Mouse (Mus musculus): ENCODE data around the gene Kcnq2. TPM values are rescaled to one million over a fixed set of nuclear protein-coding genes. Genes with fewer than 3 reads are reported as not detected.

Gene Kcnq2
- polyA plus RNA-seq, 1 experiment from 2014 or later: 3.8 TPM

DNA sequence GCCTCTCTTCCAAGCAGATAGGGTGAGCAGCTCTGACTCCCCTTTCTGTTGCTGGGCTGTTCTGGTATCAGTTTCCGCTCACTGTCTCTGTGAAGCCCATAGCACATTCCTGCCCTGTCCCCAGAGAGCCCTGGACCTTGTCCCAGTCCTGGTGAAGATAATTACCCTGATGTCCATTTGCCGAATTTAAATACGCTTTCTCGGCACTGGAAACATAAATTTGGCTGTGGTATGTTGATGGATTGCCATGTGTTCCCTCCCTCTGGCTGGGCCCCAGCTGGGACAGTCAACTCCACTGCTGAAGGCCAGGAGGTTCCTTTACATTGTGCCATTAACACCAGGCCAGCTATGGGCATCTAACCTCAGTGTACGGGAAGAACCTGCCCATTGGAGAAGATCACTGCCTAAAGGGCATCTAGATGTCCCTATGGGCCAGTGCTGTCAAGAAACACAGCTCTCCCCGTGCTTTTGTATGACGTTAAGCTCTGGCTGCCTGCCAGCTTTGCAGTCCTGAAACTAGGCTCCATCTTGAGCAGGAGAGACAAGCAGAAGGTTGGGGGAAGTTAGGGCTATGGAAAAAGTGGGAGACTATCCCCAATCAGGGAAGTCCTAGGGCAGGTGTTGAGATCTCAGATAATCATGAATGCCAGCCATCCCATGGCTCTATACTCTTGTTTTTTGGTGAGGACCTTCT, 86.7 kb downstream of the Kcnq2 start:
- Histone ChIP-seq H3K27me3 (ENCODE audit: poor library complexity, severe bottlenecking) (peaks cover 9% of the 10 kb centered on the region), H3K9me3 (no peaks in the 10 kb centered on the region), H3K4me1 (peaks cover 19% of the 10 kb centered on the region), H3K4me3 (no peak overlapping the region), H3K36me3 (replicated peaks) (no peaks in the 10 kb centered on the region), H3K27ac (no peak overlapping the region)
- DNase-seq (ENCODE audit: extremely low spot score, low spot score): no peak
- 91% methylated on average over 7 of the region's 7 CpGs for WGBS

DNA sequence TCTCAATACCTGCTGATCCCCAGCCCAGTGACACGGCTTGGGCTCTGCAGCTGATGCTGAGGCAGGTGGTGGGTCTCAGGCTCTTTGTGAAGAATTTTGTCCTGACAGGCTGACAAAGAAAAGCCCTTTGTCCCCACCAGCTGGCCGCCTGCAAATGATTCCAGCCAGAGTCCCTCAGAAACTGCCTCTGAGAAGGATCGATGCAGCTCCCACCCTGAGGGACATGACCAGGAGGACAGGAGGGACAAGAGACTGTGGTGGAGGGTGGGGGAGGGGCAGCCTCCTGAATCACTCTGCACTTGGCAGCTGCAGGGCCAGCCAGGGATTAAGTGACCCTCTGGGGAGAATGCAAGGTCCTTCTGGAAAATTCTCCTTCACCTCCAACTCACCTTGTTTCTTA, 91.1 kb downstream of the Kcnq2 start:
- H3K36me3 ChIP-seq (replicated peaks): no peaks in the 10 kb centered on the region
- no peaks in the 10 kb centered on the region for H3K9me3 ChIP-seq
- peak overlapping the region; percentile 75 for H3K27ac ChIP-seq
- H3K27me3 ChIP-seq (ENCODE audit: poor library complexity, severe bottlenecking): peaks cover 46% of the 10 kb centered on the region
- WGBS: 3% methylated on average over 3 of the region's 3 CpGs
- no peak overlapping the region for H3K4me3 ChIP-seq
- DNase-seq (ENCODE audit: extremely low spot score, low spot score): peak; percentile 56
- H3K4me1 ChIP-seq: peaks cover 55% of the 10 kb centered on the region

DNA sequence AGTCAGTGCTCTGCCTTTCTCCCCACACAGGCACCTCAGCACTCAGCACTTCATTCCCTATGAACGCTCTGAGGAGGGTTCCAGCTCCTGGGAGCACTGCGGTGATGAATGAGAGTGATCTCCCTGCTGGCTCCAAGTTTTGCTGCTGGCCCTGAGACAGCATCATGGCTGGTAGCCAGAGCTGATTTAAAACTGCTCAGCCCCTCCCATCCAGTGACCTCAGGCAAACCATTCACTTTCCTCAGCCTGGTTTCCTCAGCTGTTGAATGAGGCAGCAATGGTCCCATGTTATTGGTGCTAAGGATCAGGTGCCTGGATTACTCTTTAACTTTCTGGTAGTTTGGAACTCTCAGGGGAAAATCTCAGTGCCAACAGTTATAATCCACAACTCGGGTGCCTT, 91.7 kb downstream of the Kcnq2 start, which contains the start of gene Chrna4:
Chrna4 (minus strand) TSS at position 110 of the 400 bp plus-strand sequence.
- Histone ChIP-seq H3K9me3 (no peaks in the 10 kb centered on the region), H3K36me3 (replicated peaks) (no peaks in the 10 kb centered on the region), H3K4me1 (peaks cover 59% of the 10 kb centered on the region), H3K4me3 (no peak within 1 kb of the TSS), H3K27me3 (ENCODE audit: poor library complexity, severe bottlenecking) (peaks cover 51% of the 10 kb centered on the region), H3K27ac (peak within 1 kb of the TSS; percentile 75)
- WGBS: 44% methylated on average over 3 of the region's 3 CpGs
- DNase-seq (ENCODE audit: extremely low spot score, low spot score): no peak

DNA sequence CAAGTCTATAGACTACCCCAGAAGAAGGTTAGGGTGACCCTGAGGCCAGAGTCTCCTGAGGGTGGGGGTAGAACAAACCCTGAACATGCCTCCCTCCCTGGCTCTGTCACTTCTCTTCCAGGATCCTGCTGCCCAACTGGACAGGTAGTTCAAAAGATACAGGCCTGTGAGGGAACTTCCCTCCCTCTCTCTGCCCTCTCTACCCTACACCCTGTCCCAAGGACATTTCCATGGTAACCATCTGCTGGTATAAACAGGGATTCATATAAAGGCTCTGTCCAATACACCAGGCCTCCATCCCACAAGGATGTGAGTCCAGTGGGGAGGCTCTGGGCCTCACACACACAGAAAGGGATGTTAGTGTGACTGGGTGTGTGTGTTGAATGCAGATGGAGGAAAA, 92.7 kb downstream of the Kcnq2 start:
- Histone ChIP-seq H3K9me3 (no peaks in the 10 kb centered on the region), H3K4me1 (peaks cover 67% of the 10 kb centered on the region), H3K4me3 (no peak overlapping the region), H3K36me3 (replicated peaks) (no peaks in the 10 kb centered on the region), H3K27me3 (ENCODE audit: poor library complexity, severe bottlenecking) (peaks cover 62% of the 10 kb centered on the region), H3K27ac (peak overlapping the region; percentile 75)
- DNase-seq (ENCODE audit: extremely low spot score, low spot score): no peak

DNA sequence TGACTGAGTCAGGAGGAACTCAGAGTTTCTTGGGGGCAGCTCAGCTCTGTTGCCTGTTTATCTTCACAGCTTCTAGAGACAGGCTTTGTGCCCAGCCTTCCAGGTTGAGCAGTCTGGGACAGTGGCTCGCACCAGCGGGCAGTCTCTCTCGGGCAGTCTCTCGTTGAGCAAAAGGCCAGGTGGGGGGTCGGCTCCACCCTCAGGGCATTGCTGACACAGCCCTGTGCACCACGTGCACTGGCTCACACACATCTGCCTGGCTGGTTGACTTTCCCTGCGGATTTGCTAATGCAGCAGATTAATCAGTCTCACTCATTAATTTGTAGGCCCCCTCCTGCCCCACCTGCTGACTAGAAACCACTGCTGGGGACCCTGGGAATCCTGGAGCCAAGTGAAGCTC, 93.2 kb downstream of the Kcnq2 start:
- H3K4me3 ChIP-seq: no peak overlapping the region; the same call in 1 of the 2 replicates
- peak overlapping the region; percentile 75 for H3K27ac ChIP-seq
- peaks cover 71% of the 10 kb centered on the region for H3K4me1 ChIP-seq
- 1% methylated on average over 7 of the region's 7 CpGs for WGBS
- peaks cover 66% of the 10 kb centered on the region for H3K27me3 ChIP-seq (ENCODE audit: poor library complexity, severe bottlenecking)
- DNase-seq (ENCODE audit: extremely low spot score, low spot score): peak; percentile 34
- H3K36me3 ChIP-seq (replicated peaks): no peaks in the 10 kb centered on the region
- H3K9me3 ChIP-seq: no peaks in the 10 kb centered on the region

DNA sequence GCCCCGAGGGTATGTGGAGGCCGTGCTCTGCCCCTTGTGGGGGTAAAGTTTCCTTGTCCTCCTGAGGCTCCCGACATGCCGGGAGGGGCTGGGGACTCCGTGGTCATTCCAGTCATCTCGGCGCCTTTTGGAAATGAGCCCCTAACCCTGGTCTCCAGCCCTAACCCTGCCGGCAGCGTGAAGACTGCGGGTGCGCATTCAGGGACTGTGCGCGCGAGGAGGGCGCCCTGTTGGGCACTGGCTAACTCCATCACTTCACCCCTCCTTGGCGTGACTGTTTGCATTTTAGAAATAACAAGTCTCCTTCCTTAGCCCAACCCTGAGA, 95.8 kb downstream of the Kcnq2 start:
- Histone ChIP-seq H3K4me3 (peak overlapping the region; percentile 62), H3K27me3 (ENCODE audit: poor library complexity, severe bottlenecking) (peaks cover 84% of the 10 kb centered on the region), H3K9me3 (no peaks in the 10 kb centered on the region), H3K36me3 (replicated peaks) (no peaks in the 10 kb centered on the region), H3K4me1 (peaks cover 64% of the 10 kb centered on the region), H3K27ac (peak overlapping the region; percentile 73)
- DNase-seq (ENCODE audit: extremely low spot score, low spot score): no peak
- WGBS: 1% methylated on average over 16 of the region's 16 CpGs

DNA sequence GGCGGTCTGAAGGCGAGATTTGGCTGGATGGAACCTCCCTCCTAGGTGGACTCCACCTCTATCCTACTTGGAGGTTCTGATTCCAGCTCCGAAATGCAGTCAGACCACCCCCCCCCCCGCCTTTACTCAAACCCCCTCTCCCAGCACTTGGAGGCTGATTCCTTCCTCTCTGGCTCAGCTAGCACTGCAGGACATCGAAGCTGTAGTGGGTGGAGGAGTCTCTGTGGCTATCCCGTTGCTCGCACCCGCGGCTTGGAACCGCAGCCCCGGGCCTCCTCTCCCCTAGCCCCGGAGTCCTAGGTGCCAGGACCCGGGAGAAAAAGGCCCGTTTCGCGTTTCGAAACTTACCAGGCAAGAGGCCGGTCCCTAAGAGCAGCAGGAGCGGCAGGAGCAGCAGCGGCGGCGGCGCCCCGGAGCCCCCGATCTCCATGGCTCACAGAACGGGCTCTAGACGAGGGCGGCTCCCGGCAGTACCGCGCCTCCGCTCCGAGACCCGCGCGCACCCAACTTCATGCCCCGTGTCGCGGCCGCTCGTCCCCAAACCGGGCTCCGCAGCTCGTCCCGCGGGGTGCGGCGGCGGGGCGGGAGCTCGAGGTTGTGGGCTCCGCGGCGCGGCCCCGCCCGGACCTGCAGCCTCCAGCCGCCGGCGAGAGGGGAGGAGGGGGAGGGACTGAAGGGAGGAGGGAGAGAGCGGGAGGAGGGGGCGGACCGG, 96.3 kb downstream of the Kcnq2 start:
- DNase-seq (ENCODE audit: extremely low spot score, low spot score): peak; percentile 59
- H3K4me1 ChIP-seq: peaks cover 58% of the 10 kb centered on the region
- no peaks in the 10 kb centered on the region for H3K9me3 ChIP-seq
- peak overlapping the region; percentile 62 for H3K4me3 ChIP-seq
- peak overlapping the region; percentile 73 for H3K27ac ChIP-seq
- under 1% methylated on average over 61 of the region's 63 CpGs for WGBS
- H3K36me3 ChIP-seq (replicated peaks): no peaks in the 10 kb centered on the region
- H3K27me3 ChIP-seq (ENCODE audit: poor library complexity, severe bottlenecking): peaks cover 84% of the 10 kb centered on the region

DNA sequence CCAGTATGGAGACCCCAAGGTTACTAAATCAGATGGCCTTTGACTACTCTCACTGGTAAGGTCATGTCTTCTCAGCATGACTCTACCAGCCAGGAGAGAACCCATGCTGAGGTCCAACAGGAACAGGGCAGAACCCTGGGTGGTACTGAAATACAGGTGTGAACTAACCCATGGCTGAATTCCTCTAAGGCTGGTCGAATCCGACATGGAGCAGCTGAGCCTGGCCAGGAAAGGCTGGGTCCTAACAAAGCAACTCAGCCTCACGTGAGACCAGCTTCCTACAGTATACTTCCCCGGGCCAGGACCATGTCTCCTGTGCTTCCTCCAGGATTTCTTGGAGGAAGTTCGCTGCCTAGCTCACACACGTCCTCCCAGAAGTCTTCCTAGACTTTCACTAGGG, 98.5 kb downstream of the Kcnq2 start:
- Histone ChIP-seq H3K27me3 (ENCODE audit: poor library complexity, severe bottlenecking) (peaks cover 64% of the 10 kb centered on the region), H3K27ac (no peak overlapping the region), H3K36me3 (replicated peaks) (peaks cover 3% of the 10 kb centered on the region; the same call in 1 of the 2 replicates), H3K9me3 (no peaks in the 10 kb centered on the region), H3K4me1 (peaks cover 36% of the 10 kb centered on the region), H3K4me3 (no peak overlapping the region)
- no peak for DNase-seq (ENCODE audit: extremely low spot score, low spot score)
- 86% methylated on average over 6 of the region's 6 CpGs for WGBS

DNA sequence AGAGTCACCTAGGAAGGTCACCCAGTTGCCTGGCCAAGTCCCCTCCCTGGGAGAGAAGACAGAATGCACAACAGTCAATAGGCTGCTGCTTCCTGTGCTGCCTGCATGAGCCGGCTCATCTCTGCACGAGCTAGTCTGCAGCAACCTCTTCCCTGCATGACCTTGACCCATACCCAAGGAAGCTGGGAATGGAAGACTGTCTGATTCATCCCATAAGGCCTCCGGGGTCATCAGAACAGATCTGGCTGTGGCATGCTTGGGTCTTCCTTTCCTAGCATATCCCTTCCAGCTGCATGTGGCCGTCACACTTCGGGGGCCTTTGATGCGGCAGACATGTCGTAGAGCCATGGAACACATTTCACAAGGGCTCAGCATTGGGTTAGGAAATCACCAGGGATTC, 99.9 kb downstream of the Kcnq2 start:
- no peak for DNase-seq (ENCODE audit: extremely low spot score, low spot score)
- Histone ChIP-seq H3K36me3 (replicated peaks) (peaks cover 3% of the 10 kb centered on the region; the same call in 1 of the 2 replicates), H3K4me1 (peaks cover 36% of the 10 kb centered on the region), H3K9me3 (no peaks in the 10 kb centered on the region), H3K27me3 (ENCODE audit: poor library complexity, severe bottlenecking) (peaks cover 50% of the 10 kb centered on the region), H3K27ac (no peak overlapping the region), H3K4me3 (no peak overlapping the region)
- WGBS: 85% methylated on average over 7 of the region's 7 CpGs

DNA sequence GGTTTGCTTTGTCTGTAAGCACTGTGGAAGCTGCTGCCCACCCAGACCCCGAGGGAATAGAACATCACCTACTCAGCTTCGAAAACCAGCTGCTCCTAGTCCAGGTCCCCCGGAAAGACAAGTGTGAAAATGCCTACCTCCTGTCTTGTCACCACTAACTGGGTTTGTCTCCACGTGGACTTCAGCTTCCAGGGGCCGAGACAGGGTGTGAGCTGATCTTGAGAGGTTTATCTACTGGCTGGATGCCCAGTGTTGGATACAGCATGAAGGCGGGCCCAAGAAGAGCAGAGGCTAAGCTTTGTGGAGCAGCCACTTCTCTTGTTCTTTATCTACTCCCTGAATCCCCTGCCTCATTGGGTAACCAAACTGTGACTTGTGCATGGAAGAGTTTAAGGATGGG, 101.8 kb downstream of the Kcnq2 start:
- no peaks in the 10 kb centered on the region for H3K9me3 ChIP-seq
- H3K27ac ChIP-seq: no peak overlapping the region
- peaks cover 8% of the 10 kb centered on the region for H3K36me3 ChIP-seq (replicated peaks)
- no peak for DNase-seq (ENCODE audit: extremely low spot score, low spot score)
- peaks cover 31% of the 10 kb centered on the region for H3K27me3 ChIP-seq (ENCODE audit: poor library complexity, severe bottlenecking)
- H3K4me1 ChIP-seq: peaks cover 20% of the 10 kb centered on the region
- no peak overlapping the region for H3K4me3 ChIP-seq
- 87% methylated on average over 6 of the region's 6 CpGs for WGBS

DNA sequence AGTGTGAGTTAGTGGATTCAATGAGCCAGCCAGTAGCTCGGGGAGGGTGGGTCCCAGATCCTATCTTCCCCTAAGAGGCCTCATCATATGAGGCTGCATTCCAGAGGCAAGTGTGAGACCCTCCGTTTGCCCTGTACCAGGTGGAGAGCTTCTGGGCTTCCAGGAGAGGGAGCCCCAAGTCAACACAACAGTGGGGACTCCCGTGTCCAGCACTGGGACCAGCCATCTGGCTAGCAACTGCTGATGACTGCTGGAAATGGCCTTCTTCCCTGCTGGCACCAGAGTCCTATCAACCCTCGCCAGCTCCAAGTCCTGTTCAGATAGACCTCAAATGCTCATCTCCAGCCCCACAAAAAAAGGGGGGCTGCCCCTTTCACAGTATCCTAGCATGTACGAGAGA, 102.7 kb downstream of the Kcnq2 start:
- 61% methylated on average over 5 of the region's 5 CpGs for WGBS
- no peak overlapping the region; the same call in 1 of the 2 replicates for H3K27ac ChIP-seq
- no peaks in the 10 kb centered on the region for H3K9me3 ChIP-seq
- H3K36me3 ChIP-seq (replicated peaks): peaks cover 11% of the 10 kb centered on the region
- H3K4me1 ChIP-seq: peaks cover 11% of the 10 kb centered on the region
- no peak overlapping the region for H3K4me3 ChIP-seq
- no peak for DNase-seq (ENCODE audit: extremely low spot score, low spot score)
- H3K27me3 ChIP-seq (ENCODE audit: poor library complexity, severe bottlenecking): peaks cover 22% of the 10 kb centered on the region

DNA sequence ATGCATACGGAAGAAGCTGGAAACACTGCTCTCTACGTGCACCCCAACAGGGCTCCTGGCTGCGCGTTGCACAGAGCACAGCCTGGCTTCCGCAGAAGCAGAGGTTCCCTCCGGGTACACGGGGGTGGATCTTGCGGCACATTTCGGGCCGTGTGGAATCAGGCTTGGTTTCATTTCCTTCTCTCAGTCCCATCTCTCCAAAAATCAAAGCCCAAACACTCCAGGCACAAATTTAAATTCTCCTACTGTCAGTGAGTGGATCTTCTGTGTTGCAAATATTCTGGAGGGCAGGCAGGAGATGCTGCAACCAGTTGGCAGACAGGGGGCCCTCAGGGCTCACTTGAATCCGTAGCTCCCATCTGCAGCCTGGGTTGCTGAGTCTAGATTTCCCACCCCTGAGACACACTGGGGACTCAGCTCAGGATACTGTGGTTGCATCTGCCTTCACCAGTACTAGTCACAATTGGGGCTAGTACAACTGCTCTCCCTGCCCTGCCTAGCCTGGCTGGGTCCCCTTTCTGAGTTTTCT, 103.6 kb downstream of the Kcnq2 start:
- no peak for DNase-seq (ENCODE audit: extremely low spot score, low spot score)
- Histone ChIP-seq H3K4me3 (no peak overlapping the region), H3K4me1 (peaks cover 7% of the 10 kb centered on the region), H3K27ac (0 out of 2 replicates have a peak overlapping the region, but pooled peaks have one; percentile 7), H3K9me3 (no peaks in the 10 kb centered on the region), H3K36me3 (replicated peaks) (peaks cover 11% of the 10 kb centered on the region), H3K27me3 (ENCODE audit: poor library complexity, severe bottlenecking) (peaks cover 13% of the 10 kb centered on the region)
- 84% methylated on average over 11 of the region's 11 CpGs for WGBS

Measured in forebrain, embryonic 10.5 days (tissue).